22 mouse cellular contexts compared by ENCODE assay signal in the genomic region with DNA sequence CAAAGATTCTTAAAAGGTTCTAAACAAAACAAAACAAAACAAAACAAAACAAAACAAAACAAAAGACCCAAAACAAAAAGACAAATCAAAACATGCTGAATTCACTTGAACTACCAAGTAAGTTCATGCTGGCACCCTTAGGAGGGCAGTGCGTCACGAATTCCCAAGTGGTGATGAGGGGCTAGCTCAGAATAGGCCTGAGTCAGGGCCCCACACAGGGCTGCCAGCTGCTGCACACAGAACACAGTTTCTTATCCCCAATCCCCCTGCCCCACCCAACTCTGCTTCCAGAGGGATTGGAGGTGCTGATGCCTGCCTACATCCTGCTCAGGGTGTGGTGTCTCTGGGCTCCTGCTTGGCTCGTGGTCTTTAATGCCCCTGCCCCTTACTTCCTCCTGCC.
"Had no signal": no experiment of that assay in that cellular context is flagged by ENCODE, and none has a peak within 500 bp of the region (broad histone marks: within the 10 kb centered on the region; RNA-seq: fewer than 3 reads in every experiment).

No protein-coding gene starts in this region.

- DNase-seq: kidney, postnatal 14 days; kidney, postnatal 4 days; liver, postnatal 0 days; lung, embryonic 14.5 days; right cerebral cortex, adult 18-20 months; right cerebral cortex, postnatal 14 days; right cerebral cortex, postnatal 4 days; thymus, adult 2 months; thymus, postnatal 14 days; thymus, postnatal 4 days had no signal

- H3K4me2 ChIP-seq: limb, embryonic 12.5 days; limb, embryonic 15.5 days; liver, embryonic 11.5 days; lung, embryonic 14.5 days; midbrain, embryonic 15.5 days; neural tube, embryonic 12.5 days; neural tube, embryonic 15.5 days had no signal

- ATAC-seq: liver, postnatal 0 days; lung, postnatal 0 days; midbrain, embryonic 15.5 days had no signal

- H3K4me3 ChIP-seq: limb, embryonic 12.5 days; limb, embryonic 15.5 days; megakaryocyte, embryonic 14.5 days; midbrain, embryonic 10.5 days; midbrain, embryonic 15.5 days; neural tube, embryonic 12.5 days; neural tube, embryonic 15.5 days had no signal

- H3K27ac ChIP-seq: limb, embryonic 12.5 days; limb, embryonic 15.5 days; liver, embryonic 14.5 days; macrophage; midbrain, embryonic 10.5 days; midbrain, embryonic 15.5 days; neural tube, embryonic 12.5 days; neural tube, embryonic 15.5 days; stomach, postnatal 0 days had no signal

- H3K27me3 ChIP-seq: limb, embryonic 12.5 days; limb, embryonic 15.5 days; midbrain, embryonic 15.5 days; neural tube, embryonic 12.5 days; neural tube, embryonic 15.5 days had no signal

- H3K4me1 ChIP-seq: midbrain, embryonic 10.5 days; neural tube, embryonic 12.5 days had no signal

- H3K9ac ChIP-seq: limb, embryonic 12.5 days; limb, embryonic 15.5 days; liver, postnatal 0 days; lung, embryonic 14.5 days; midbrain, embryonic 15.5 days; neural tube, embryonic 12.5 days; neural tube, embryonic 15.5 days had no signal

- H3K36me3 ChIP-seq: limb, embryonic 12.5 days; limb, embryonic 15.5 days; midbrain, embryonic 10.5 days; midbrain, embryonic 15.5 days; neural tube, embryonic 12.5 days; neural tube, embryonic 15.5 days had no signal

- H3K9me3 ChIP-seq: limb, embryonic 12.5 days; limb, embryonic 15.5 days; midbrain, embryonic 10.5 days; midbrain, embryonic 15.5 days; neural tube, embryonic 12.5 days; neural tube, embryonic 15.5 days had no signal
